Mouse (Mus musculus) embryo, embryonic 9.5 days (tissue): ENCODE measurements around the gene Ppp4c.

Experiments used
- DNase-seq: peaks from one replicate; pipeline ENCODE4 v3.0.0-alpha.2; 2017; ENCODE audit errors: extremely low spot score

Ppp4c gene

DNA sequence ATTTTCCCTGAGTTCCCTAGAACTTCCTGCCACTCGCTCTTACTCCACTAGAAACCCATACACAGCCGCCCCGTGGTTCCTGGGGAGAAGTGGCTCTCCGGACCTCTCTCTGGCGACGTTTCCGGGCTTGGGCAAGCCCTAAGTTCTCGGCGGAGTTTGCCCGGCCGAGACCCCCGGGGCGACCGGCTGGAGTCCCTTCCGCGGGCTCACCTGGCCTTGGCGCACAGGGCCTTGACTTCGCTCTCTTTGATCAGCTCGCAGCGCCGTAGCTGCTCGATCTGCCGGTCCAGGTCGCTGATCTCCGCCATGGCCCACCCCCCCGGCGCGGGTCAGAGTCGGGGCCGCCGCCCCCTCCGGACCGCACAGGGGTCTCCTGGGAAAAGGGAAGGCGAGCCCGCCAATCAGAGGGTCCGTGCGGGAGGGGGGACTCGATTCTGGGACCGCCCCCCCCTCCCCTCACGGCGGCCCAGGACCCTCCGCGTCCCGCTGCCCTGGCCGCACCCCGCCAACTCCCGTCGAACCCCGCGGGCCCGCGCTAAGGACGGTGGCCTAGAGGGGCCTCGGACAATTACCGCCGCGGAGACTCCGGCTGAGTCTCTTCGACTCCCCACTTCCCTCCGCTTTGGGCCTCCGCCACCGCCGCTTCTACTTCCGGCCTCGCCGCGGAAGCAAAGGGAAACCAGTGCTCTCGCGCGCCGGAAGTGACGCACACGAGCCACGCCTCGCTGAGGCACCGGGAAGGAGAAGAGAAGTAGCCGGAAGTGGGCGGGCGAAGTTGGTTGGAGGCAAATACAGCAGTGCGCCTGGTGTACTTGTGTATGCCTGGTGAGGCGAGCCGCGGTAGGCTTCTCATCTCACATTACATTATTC lies at the start of gene Ppp4c:
Gene Ppp4c (minus strand): TSS at position 646 of the 870 bp plus-strand sequence.
- peak; percentile 96 for DNase-seq

- no peak for DNase-seq
Measured at GRCm38 (mm10) chr7:126833294-126833693, 41.0 kb upstream of the Ppp4c start.

- DNase-seq, result peak; percentile 76
Measured at GRCm38 (mm10) chr7:126832036-126832598, 39.8 kb upstream of the Ppp4c start.

DNA sequence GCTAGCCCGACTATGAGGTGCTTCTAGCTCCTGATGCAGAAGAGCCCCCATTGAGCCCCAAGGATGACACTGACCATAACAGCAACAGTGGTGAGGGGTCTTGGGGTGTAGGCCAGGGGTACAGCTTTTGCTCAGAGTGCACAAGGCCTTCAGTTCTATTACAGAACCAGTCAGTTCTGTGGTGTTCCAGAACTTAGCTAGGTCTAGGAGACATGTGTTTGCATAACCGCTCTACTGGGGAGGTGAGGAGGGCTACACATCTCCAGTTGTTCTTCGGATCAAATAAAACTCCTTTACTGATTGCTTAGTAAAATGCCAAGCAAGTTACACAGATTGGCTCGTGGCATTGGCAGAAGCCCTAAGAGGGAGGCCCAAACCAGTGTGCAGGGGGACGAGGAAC lies 39.2 kb upstream of the Ppp4c start, which contains the start of gene 4930451I11Rik:
Gene 4930451I11Rik (minus strand): TSS at position 101 of the 400 bp plus-strand sequence.
- DNase-seq, result no peak

DNA sequence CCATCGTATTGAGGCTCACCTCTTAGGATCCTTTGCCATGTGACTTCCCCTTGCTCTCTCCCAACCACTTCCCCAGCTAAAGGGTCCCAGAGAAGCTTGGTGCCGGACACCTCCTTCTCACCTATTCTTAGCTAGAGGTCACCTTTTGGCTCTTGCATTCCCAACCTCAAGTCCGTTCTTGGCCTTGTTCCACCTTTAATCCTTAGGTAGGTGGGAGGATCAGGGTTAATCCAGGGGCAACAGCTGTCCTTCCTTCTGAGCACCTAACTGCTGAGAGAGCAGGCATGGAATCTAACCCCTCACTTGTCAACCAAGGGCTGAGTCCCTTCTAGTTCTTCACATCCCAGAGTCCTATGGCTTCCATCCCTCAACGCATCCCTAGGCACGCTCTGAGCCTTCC lies 33.7 kb upstream of the Ppp4c start:
- no peak for DNase-seq

GRCm38 (mm10) chr7:126825403-126825802 lies 33.1 kb upstream of the Ppp4c start:
- no peak for DNase-seq

GRCm38 (mm10) chr7:126823940-126824339 lies 31.6 kb upstream of the Ppp4c start:
- DNase-seq, result no peak

GRCm38 (mm10) chr7:126823202-126823711 lies 31.0 kb upstream of the Ppp4c start:
- no peak for DNase-seq

DNA sequence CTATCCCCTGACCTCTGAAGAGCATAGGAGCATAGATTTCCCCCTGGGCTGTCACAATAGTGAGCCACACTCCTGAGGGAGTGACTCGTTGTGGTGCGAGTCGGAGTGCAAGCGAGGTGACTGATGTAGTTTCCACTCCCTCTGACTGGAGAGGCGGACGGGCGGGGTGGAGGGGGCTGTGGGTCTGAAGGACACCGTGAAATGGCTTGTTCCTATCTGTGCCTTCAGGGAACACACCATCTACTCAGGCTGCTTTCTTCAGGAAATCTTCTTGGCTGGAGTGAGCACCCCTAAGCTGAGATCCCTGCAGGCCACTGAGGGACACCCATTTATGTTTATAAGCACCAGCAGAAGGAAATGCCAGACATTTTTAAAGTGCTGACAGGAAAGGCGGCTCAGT lies 30.4 kb upstream of the Ppp4c start:
- no peak for DNase-seq

DNA sequence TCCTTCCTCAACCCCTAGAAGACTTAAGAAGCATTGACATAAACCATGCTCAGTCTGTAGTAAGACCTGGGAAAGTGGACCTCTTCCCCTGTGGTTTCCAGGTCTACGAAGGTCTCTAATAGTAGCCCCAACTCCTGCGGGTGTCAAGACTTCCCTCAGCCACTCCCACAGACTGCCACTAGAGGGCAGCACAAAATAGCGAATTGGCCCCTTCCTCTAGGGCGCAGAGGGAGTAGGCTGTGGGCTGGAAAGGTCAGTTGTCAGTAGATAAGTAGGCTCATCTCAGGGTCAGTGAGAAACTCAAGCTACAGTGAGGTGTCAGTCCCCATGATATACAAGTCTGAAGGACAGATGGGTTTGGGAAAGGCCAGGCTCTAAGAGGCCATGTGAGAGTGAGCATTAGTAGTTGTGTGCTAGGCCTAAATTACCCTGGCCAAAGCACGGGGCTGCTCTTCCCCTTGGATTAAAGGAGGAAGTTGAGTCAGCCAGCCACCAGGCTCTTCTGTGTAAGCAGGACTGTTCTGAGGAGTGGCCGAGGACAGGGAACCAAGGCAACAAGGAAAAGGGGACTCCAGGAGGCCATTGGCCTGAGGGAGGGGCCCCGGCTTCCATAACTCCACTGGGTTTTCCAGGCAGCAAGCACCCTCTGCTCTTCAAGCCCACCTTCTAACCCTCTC lies 29.7 kb upstream of the Ppp4c start:
- DNase-seq, result peak; percentile 86

DNA sequence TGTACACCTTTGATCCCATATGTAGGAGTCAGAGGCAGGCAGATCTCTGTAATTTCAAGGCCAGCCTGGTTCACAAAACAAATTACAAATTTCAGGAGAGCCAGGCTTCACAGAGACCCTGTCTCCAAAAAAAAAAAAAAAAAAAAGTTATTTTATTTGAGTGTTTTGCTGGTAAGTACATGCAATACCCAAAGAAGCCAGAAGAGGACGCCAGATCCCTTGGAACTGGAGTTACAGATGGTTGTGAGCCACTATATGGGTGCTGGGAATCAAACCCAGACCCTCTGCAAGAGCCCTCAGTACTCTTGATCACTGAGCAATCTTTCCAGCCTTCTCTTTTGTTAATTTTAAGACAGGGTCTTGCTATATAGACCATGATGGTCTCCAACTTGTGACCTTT lies 26.5 kb upstream of the Ppp4c start:
- no peak for DNase-seq

DNA sequence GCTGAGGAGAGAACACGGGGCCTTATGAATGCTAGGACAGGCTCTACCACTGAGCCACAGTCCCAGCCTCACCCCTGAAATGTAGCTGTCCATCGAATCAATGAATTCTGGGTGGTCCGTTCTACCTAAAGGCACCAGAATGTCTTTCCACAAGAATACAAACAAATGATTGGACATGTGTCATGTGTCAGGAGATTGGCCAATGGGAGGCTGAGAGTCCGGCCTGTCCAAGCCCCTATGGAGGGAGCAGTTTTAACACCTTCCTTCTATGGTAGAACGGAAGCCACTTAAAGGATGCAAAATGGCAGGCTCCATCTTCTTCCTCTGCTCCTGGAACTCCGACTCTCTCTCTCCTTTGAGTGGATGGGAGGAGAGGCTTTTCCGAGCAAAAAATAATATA lies 25.3 kb upstream of the Ppp4c start:
- no peak for DNase-seq

- no peak for DNase-seq
Measured at GRCm38 (mm10) chr7:126816494-126816893, 24.2 kb upstream of the Ppp4c start.

DNA sequence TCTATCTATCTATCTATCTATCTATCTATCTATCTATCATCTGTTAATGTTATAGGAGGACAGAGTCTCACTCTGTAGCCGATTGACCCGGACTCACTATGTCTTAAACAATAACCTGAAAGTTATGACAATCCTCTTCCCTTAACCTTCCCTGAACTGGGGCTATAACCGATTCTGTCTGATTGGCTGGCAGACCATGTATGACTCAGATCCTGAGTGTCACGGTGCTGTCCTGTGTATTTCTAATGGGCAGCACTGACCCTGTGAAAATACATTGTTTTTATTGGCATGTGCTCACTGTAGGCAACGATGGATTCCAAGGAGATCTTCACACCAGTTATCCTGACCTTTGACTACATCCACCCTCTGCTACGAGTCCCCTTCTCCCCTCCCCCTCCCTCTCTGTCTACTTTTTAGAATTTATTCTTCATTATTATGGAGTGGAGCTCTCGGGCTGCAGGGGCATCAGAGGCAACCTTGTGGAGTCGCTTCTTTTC lies 23.5 kb upstream of the Ppp4c start:
- DNase-seq, result no peak

GRCm38 (mm10) chr7:126809723-126810369 lies 17.6 kb upstream of the Ppp4c start:
- DNase-seq, result no peak

DNA sequence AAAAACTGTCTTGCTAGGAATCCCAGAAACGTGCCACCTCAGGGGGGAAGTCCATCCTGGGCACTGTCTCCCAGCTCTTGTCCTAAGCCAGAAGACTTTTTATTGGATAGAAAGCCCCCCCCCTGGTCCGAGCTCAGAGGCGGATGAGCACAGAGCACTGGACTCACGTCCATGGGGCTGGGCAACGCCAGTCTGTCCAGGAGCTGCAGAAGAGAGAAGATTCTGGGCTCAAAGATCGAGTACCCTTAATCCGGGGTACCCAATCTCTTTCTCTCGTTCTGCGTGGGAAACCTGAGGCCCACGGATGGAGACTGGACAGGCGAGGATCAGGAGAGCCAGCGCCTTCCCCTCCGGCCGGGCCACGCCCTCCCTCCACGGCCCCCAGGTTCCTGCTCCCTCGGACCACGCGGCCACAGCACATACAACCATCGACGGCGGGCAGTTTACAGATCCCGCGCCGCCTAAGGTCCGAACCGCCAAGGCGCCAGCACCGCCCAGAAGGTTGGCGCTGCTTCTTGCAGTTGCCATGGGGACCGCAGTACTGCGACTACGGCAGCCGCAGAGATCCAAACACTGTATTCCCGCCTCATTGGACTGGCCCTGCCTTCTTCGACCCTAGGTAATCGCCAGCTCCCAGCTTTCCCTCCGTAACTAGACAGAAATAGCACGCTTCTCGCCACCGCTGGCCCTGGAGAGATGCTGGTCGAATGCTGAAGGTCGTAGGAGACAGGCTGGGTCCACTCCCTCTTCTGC lies 16.6 kb upstream of the Ppp4c start:
- DNase-seq, result peak; percentile 89

GRCm38 (mm10) chr7:126807405-126807804 lies 15.1 kb upstream of the Ppp4c start:
- no peak for DNase-seq

GRCm38 (mm10) chr7:126806956-126807355 lies 14.7 kb upstream of the Ppp4c start:
- no peak for DNase-seq

- no peak for DNase-seq
Measured at GRCm38 (mm10) chr7:126803751-126804150, 11.5 kb upstream of the Ppp4c start.

- no peak for DNase-seq
Measured at GRCm38 (mm10) chr7:126803181-126803580, 10.9 kb upstream of the Ppp4c start.
